Mouse (Mus musculus): Measurements from ENCODE around the gene Gm42791.

Gene Gm42791

DNA sequence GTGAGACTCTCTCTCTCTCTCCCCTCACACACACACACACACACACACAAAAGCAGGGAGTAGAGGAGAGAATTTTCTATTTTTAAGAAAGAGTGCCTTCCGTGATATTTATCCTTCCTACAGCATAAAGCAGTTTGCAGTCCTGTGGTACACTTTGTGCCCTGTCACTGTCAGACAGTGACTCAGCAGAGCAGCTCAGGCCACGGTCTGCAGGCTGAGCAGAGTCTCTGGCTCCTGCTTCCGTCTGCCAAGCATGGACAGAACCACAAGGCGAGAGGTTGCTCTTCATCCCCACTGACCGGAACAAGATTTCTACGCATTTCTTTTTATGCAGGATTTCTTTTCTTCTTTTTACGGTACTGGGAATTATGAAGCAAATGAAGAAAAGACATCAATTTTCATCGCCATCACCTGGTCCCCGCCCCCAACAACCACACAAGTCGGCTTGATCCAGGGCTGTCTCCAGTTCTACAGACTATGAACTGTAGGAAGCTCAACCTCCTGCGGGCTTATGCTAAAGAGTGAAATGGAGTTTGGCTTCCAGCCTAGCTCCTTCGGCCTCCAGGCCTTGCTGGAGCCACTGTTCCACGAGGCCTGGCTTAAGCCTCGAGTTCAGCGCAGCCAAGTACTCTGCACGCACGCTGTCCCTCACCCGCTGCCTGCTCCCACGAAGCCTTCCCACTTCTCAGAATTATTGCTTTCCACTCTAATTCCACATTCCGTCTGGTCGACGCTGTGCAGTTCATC is 40.5 kb downstream of the Gm42791 start:
- no peak for DNase-seq (ENCODE audit: low spot score in 2 of 2)

DNA sequence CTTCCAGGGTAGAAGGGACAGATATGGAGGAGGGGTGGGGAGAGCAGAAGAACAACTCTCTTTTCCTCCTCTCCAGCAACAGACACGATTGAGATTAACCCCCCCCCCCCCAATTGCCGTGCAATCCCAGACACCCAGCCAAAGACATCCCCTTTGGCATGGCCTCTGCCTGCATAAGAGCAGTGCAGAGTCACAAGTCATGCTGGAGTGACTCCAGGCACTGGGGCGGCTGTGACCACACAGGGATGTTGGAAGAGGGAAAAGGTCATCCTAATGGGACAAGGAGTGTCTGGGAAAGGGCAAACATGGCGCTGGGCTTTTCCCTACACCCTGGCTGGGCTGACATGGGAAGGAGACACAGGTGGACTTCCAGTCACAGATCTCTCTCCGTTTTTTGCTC is 41.8 kb downstream of the Gm42791 start:
- no peak for DNase-seq (ENCODE audit: low spot score in 2 of 2)

DNA sequence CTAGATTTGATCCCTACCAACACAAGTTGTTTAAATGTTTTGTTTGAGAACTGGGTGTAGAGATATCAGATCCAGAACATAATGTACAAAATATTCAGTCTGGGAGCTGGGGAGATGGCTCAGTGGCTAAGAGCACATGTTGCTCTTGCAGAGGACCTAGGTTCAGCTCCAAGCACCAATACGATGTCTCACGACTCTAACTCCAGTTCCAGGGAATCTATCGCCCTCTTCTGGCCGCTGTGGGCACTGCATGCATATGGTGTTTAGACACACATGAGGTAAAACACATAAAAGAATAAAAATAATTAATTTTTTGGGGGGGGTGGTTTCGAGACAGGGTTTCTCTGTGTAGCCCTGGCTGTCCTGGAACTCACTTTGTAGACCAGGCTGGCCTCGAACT is 42.5 kb downstream of the Gm42791 start:
- DNase-seq (ENCODE audit: low spot score in 2 of 2): peak; percentile 64 to 86

DNA sequence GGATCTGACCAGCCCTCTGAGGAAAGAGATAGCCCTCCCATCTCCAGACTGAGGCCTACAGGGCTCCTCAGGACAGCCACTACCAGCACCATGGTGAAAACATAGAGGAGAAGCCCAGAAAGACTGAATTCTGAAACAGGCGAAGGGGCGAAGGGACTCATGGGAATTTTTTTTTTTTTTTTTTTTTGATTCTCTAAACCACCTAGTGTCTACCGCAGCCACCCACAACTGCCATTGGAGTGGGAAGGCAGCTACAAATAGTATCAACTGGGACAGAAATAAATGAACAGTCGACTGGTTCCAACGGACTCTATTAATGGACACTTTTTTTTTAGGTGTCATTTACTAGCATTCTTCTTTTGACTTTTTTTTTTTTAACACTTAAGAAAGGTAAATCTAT is 43.6 kb downstream of the Gm42791 start:
- no peak for DNase-seq (ENCODE audit: low spot score in 2 of 2)

DNA sequence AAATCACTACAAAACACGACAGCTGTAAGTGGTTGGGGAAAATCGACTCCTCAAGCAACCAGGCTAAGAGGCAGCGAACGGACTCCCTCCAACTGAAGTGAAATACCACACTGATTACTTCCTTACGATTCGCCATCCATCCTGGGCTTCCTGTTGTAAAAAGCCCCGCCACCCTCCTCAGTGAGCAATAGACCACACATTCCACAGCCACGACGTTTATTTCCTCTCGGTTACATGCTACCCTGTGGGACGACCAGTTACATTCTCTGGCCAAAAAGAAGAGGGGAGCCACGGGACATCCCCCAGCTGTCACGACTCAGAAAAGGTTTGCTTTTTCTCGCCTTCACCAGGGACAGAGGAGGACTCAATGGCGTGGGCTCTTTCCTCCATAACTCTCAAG is 44.9 kb downstream of the Gm42791 start:
- peak in 1 of 2 experiments; percentile 59 for DNase-seq (ENCODE audit: low spot score in 2 of 2)

DNA sequence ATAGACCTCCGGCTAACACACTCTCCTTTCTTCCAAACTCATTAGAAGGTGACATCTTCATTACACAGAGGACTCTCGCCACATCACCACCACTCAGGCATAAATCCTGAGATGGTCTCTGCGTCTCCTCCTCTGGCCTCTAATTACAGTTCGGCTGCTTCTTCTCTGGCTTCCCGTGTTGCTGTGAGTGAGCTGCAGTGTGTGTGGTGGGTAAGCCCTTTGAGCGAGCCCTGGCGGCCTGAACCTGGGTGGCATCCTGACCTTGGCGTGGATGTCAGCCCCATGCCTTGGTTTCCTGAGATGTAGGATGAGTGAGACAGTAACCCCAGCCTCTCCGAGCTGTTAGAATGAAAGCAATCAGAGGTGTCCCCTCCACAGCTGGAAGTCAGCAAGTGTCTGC is 46.4 kb downstream of the Gm42791 start:
- DNase-seq (ENCODE audit: low spot score in 2 of 2): peak in 1 of 2 experiments; percentile 63

DNA sequence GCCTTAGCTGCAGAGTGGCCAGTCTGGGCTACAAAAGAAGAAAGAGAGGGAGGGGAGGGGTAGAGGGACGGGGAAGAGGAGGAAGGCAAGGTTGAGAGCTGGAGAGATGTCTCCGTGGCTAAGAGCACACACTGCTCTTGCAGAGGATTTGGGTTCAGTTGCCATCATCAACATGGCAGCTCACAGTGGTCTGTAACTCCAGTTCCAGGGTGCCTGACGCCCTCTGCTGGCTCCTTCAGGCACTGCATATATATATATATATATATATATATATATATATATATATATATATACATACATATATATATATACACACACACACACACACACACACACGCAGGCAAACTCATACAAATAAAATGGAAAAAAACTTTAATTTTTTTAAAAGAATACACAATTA is 47.5 kb downstream of the Gm42791 start:
- no peak for DNase-seq (ENCODE audit: low spot score in 2 of 2)

DNA sequence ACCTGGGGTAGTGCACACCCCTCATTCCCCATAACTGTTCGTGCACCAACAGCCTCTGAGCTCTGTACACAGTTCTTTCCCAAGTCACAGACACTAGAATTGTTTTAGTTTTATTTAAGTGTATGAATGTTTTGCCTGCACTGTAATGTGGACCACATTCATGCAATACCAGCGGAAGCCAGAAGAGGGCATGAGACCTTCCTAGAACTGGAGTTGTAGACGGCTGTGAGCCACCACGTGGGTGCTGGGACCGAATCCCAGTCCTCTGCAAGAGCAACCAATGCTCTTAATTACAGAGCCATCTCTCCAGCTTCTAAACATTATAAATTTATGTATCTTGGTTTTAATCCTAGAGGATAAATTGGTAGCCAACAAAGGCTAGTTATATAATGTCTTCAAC is 48.2 kb downstream of the Gm42791 start:
- DNase-seq (ENCODE audit: low spot score in 2 of 2): peak; percentile 46 to 70

DNA sequence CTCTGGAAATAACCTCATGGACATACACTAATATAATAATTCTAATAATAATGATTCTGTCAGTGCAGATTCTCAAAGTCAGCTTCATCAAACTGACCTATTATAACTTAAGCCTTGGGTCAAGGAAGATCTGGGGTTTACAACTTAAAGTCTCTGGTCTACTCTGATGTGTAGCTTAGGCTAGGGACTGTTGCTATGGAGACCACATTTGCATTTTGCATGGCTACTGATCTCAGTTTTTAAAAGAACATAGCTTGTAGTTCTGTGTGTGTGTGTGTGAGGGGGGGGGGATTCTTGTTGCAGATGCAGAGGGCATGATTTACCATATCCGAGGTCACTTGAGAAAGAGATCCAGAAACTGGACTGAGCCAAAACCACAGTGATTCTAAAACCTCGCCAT is 49.2 kb downstream of the Gm42791 start:
- no peak for DNase-seq (ENCODE audit: low spot score in 2 of 2)

DNA sequence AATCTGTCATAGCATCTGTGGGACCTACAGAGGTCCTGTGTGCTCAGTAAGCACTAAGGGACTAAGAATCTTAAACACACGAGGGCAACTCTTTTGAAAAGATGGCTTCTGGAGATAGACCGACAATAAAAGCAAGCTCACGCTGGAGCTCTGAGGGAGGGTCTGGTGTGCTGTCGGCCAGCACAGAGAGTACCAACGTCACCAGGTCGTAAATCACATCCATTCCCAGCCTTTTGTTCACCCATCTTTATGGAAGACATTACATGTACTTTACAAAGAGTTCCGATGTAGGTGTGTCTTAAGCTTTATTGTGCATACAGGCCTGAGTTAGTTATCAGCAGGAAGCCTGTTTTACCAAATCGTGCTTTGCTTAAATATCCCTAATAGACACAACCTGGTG is 50.9 kb downstream of the Gm42791 start:
- no peak for DNase-seq (ENCODE audit: low spot score in 2 of 2)

DNA sequence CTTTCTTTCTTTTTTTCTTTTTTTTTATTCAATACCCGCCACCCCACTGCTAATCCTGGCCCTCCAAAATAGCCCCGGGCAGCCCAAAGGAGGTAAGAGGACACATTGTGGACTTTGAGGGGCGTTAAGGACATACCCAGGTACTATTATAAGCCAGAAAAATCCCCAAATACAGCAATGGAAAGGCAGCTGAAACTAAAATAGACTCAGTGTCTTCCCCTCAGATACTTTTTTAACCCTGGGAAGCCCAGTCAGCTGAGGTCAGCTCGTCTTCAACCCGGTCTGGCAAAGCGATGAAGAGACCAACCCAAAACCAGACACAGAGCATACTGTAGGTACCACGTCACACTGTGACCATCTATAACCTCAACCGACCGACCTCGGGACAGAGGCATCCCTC is 51.5 kb downstream of the Gm42791 start:
- no peak for DNase-seq (ENCODE audit: low spot score in 2 of 2)

DNA sequence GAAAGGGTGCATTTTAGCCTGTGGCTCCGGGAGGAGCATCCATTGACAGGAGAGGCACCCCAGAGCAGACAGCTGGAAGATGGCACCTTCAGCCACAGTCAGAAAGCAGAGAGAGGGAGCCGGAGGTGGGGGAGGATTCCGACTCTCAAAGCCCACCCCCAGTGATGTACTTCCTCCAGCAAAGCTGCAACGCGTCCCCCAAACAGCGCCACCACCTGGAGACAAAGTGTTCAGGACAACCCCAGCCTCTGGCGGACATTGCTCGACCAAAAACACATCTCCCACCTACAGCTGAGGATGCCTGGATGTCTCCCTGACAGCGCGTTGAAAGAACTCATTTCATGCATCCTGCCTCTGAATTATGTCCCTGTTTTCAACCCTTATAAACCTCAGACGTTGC is 52.0 kb downstream of the Gm42791 start:
- no peak for DNase-seq (ENCODE audit: low spot score in 2 of 2)

DNA sequence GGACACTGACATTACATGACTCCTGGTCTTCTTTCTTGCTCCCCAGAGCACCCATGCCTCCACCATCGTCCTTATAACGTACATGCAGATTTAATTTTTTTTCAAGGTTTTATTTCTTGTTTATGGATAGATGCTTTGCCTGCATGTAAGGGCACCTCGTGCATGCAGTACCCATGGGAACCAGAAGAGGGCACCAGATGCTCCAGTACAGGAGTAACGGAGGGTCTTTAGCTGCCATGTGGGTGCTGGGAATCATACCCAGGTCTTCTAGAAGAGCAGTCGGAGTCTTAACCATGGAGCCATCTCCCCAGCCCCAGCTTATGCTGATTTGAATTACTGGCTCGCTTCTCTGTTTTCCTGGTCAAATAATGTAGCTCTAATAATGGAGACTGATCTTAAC is 52.6 kb downstream of the Gm42791 start:
- no peak for DNase-seq (ENCODE audit: low spot score in 2 of 2)

DNA sequence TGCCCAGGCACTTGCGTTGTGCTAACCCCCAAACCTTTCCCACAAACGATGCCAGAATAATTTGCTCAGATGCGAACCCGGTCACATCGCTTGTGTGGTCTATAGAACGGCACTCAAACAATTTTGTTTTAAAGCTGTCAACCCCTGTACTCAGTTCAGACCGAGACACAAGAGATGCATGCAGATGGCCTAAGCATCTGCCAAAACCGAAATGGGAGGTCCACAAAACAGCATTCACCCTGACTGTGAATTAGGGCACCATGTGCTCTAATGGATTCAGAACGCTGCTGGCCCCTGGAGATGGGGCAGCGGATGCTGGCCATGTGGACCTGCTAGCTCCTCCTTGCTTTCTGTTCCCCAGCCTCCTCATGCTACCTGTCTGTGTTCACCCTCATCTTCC is 53.1 kb downstream of the Gm42791 start:
- no peak for DNase-seq (ENCODE audit: low spot score in 2 of 2)

DNA sequence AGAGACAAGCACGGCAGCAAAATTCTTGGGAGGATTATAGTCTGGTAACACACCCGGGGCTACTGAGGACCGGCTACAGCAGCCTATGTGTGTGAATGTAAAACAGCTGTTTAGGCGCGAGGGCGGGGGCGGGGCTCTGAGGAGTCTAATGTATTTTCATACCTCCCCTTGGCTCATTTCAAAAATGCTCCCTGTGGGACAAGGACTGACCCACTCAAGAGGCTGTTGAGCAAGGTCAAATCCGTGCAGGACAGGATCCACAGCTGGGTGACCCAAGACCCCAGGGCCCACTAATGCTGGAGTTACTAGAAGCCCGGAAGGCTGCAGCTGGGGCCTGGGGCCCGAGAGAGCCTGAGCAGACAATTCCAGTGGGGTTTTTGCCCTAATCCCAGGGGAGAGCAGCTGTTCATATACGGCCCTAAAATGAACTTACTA is 55.0 kb downstream of the Gm42791 start:
- DNase-seq (ENCODE audit: low spot score in 2 of 2): no peak

DNA sequence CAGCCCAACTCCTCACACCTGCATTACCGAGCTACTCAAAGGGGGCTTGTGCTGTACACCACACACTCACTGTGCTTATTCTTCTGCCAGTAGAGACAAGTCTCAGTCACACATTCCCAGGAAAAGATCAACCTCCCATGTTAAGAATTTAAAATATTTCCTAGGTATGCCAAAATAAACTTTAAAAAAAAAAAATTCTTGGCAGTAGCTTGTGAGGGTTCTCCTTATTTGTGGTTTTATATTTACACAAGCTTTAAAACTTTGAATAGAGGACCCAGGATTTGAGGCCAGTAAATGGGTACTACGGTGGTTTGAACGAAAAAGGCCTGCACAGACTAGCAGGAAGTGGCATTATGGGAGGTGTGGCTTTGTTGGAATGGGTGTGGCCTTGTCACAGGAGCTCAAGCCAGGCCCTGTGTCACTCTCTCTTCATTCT is 58.4 kb downstream of the Gm42791 start:
- DNase-seq (ENCODE audit: low spot score in 2 of 2): no peak

DNA sequence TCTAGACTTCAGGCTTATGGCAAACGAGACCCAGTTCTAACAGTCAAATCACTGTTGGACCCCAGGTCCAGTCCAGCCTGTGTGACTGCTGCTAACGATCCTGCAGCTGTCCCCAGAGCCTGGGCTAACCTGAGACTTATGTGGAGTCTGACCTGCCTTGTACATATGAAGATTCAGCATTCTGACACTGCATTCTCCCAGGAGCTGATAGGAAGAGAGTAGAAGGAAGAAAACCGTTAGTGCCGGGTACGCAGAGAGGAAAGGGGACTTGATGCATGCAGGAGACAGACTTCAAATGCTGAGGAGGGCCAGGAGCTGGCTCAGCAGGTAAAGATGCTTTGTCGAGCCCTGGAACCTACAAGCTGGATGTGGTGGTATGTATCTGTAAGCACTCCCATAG is 59.1 kb downstream of the Gm42791 start:
- DNase-seq (ENCODE audit: low spot score in 2 of 2): no peak

DNA sequence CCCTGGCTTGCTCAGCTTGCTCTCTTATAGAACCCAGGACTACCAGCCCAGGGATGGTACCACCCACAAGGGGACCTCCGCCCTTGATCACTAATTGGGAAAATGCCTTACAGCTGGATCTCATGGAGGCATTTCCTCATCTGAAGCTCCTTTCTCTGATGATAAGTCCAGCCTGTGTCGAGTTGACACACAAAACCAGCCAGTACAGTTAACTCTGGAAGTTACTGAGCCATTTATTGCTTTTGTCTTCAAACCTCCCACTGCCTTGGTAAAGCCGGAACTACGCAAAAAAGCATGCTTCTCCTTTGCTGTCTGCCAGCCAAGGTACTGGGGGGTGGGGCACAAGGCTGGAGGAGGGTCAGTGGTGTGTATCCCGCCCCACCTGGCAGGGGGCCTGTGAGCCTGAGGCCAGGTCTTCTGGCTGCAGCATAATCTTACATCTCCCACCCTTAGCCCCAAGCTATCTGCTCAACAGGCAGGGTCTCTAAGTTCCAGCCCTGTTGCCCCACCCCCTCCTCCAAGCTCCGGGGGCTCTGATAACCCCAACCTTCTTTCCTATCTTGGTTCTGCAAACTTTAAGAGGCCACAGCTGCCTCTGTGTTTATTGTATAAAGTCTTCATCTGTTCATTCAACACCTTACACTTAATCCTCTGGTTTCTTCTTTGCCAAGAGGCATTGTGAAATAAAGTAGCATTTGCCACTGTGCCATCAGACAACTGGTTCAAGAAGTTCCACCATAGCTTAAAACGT is 59.7 kb downstream of the Gm42791 start:
- DNase-seq (ENCODE audit: low spot score in 2 of 2): peak in 1 of 2 experiments; percentile 61

DNA sequence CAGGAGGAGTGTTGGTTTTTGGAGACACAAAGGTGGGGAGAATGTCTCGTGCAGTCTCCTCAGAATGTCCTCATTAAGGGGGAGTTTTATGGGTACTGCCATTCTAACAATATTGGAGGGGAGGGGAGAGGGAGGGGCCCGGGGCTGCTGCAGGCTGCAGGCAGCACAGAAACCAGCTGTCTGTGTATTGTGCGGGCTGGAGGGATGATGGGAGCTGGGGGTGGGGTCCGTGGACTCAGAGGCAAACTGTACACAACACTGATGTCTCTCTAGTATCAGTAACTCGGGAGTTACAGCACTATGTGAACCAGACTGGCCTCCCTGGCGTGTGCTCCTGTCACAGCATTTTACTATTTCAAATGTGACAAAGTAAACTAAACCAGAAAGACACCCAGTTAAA is 60.5 kb downstream of the Gm42791 start:
- DNase-seq (ENCODE audit: low spot score in 2 of 2): no peak

DNA sequence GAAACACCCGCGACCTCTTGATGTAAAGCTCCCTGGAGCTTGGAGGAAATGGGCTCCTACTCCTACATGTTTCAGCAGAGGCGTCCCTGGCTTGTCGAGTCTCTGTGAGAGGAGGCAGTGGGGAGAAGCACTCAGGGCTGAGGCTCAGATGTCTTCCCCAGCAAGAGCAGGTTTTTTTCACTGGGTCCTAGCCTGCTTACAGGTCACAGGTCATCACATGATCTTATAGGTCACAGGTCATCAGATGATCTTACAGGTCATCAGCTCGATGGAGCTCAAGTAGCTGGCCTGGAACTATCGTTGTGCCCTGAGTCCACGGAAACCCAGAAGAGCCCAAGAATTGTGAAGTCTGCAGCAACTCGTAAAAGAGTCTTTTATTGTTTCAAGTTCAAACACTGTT is 61.2 kb downstream of the Gm42791 start:
- no peak for DNase-seq (ENCODE audit: low spot score in 2 of 2)

DNA sequence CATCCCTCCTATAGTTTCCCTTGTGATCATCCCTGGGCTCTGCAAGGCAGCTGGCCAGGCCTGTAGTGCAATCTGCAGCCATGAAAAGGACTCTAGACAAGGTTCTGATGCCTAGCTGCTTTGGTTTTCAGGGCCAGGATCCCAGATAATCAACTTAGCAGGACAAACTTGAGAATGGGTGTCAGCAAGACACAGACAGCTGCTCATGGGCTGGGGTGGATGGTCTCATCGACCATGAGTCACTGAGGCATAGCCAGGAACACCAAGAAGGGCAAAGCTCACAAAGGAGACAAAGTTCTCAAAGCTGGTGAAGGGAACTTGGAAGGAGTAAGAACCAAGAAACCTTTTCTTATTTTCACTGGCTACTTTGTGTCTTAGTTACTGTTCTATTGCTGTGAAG is 63.6 kb downstream of the Gm42791 start:
- no peak for DNase-seq (ENCODE audit: low spot score in 2 of 2)

DNA sequence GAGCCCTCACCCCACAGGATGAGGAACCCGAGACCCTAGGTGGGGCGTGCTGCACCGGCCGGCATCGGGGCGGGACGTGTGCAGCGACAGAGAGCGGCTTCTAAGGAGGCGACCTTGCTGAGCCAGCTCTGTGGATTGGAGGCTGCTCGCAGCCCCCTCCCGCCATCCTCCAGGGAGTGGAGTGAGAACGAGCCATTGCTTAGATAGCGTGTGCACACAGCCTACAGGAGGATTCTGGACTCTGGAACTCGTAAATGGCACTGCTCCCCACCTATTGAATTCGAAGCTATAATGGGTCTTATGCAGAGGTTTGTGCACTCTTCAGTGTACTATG is 65.9 kb downstream of the Gm42791 start, which contains the start of gene Katnal1:
Katnal1 (minus strand) TSS at position 205 of the 334 bp plus-strand sequence.
- DNase-seq (ENCODE audit: low spot score in 2 of 2): no peak

DNA sequence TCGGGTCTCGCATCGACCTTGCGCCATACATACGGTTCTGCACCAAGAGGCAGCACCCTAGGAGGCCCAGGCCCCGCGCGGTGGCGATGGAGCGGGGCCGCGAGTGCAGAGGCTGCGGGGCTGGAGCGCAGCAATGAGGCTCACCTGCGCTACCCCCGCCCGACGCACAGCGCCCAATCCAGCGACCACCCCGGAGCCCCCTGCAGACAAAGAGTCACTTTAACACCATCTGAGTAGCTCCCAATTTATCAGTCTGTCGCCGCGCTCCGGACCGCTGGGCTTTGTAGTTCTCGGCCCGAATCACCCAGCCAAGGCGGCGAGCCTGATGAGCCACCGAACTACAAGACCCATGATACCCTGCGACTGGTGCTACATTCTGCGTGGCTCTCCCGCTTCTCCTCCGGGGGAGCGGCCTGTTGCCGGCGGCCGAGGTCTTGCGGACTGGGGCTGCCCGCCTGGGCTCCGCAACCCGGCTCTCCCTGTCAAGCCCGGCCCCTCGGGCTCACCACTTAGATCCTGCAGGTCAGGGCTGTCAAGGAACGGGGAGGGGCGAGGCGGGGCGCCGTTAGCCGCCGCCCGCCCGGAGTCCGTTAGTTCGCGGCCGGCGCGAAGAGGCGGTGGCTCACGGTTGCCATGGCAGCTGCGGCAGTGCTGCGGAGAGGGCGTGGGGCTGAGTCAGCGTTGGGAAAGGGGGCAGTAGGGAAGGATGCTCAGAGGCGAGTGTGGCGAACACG is 66.4 kb downstream of the Gm42791 start:
- DNase-seq (ENCODE audit: low spot score in 2 of 2): peak; percentile 91 to 95

Data from spleen, postnatal 4 days (tissue).